ENCODE assay signal across 11 mouse cellular contexts in genomic region chr4:33337999-33338398, GRCm38 (mm10). TPM values are rescaled to one million over a fixed set of nuclear protein-coding genes. Genes with fewer than 3 reads are reported as not detected.
DNase-seq lines count a peak whose midpoint lies in the region; ATAC-seq lines count a peak whose summit lies in the region.
"Had no signal": no experiment of that assay in that cellular context is flagged by ENCODE, and none has a peak within 500 bp of the region (broad histone marks: within the 10 kb centered on the region; RNA-seq: fewer than 3 reads in every experiment).

No protein-coding gene starts in this region.

- WGBS in neural tube, embryonic 15.5 days: 85% methylated on average over 1 of the region's 1 CpGs

- H3K9ac ChIP-seq in neural tube, embryonic 15.5 days (replicated peaks): no peak overlapping the region
- H3K9ac ChIP-seq: forebrain, embryonic 12.5 days; limb, embryonic 12.5 days had no signal

- no peaks in the 10 kb centered on the region for H3K4me1 ChIP-seq in neural tube, embryonic 15.5 days
- H3K4me1 ChIP-seq: forebrain, embryonic 12.5 days; limb, embryonic 12.5 days had no signal

- H3K27ac ChIP-seq in neural tube, embryonic 15.5 days (replicated peaks): no peak overlapping the region
- H3K27ac ChIP-seq: forebrain, embryonic 12.5 days; kidney, postnatal 0 days; limb, embryonic 12.5 days had no signal

- no peaks in the 10 kb centered on the region for H3K27me3 ChIP-seq in neural tube, embryonic 15.5 days (replicated peaks)
- H3K27me3 ChIP-seq: forebrain, embryonic 12.5 days; limb, embryonic 12.5 days had no signal

- H3K4me3 ChIP-seq in neural tube, embryonic 15.5 days (replicated peaks): no peak overlapping the region
- H3K4me3 ChIP-seq: forebrain, embryonic 12.5 days; limb, embryonic 12.5 days had no signal

- no peak overlapping the region for H3K4me2 ChIP-seq in neural tube, embryonic 15.5 days
- H3K4me2 ChIP-seq: forebrain, embryonic 12.5 days; limb, embryonic 12.5 days had no signal

- intact Hi-C loops in gastrocnemius, postnatal 14 days (cut with DNase I; ENCODE audit: low total_unique reads): no loop called here

- no peaks in the 10 kb centered on the region for H3K9me3 ChIP-seq in neural tube, embryonic 15.5 days (replicated peaks)
- H3K9me3 ChIP-seq: forebrain, embryonic 12.5 days; limb, embryonic 12.5 days had no signal

- H3K36me3 ChIP-seq in neural tube, embryonic 15.5 days: peaks cover 44% of the 10 kb centered on the region

- ATAC-seq in hematopoietic stem cell, adult 5-6 weeks (replicated peaks in 1 of 2; ENCODE audit: insufficient read depth in 1 of 2, low FRiP score in 2 of 2, low TSS enrichment in 1 of 2, low read depth in 1 of 2, poor library complexity in 2 of 2, severe bottlenecking in 2 of 2): peak; percentile 45 to 49
- no peak for ATAC-seq in neural tube, embryonic 15.5 days (ENCODE audit: low FRiP score)

- peak; percentile 35 for DNase-seq in spleen, adult 12 weeks (ENCODE audit: low spot score)
- DNase-seq in spleen, postnatal 36 days (ENCODE audit: low spot score in 2 of 2): no peak
- DNase-seq in adrenal gland, postnatal 25 days: peak; percentile 23
- no peak for DNase-seq in right cerebral cortex, adult 18-20 months
- DNase-seq in gastrocnemius, postnatal 14 days: no peak
- DNase-seq: heart, postnatal 10 days had no signal

RNA-seq across cellular contexts. Expression of gene Rngtt, which starts 27.9 kb away (rescaled TPM):
- 29.7 and 35.1 TPM in 2 replicates for total RNA-seq in adrenal gland, postnatal 25 days (2021)
- total RNA-seq in hematopoietic stem cell, adult 5-6 weeks (2017): 44.5 and 54.0 TPM in 2 replicates
- 1 to 10 TPM; 7.8 to 9.6 TPM for total RNA-seq in gastrocnemius, postnatal 14 days (2021)
- 20.0 and 21.2 TPM in 2 replicates for polyA plus RNA-seq in neural tube, embryonic 15.5 days (2015; fragmentation: Nextera tagmentation; extraction: Ambion mirVana)

RNA-seq across cellular contexts. Expression of gene Pnrc1, which starts 48.0 kb away (rescaled TPM):
- 166 and 180 TPM in 2 replicates for total RNA-seq in adrenal gland, postnatal 25 days (2021)
- 345 and 386 TPM in 2 replicates for total RNA-seq in hematopoietic stem cell, adult 5-6 weeks (2017)
- total RNA-seq in gastrocnemius, postnatal 14 days (2021): 100 to 1,000 TPM in 1 of 2 experiments, 10 to 100 TPM in 1; 86.4 to 125 TPM
- 46.1 and 59.1 TPM in 2 replicates for polyA plus RNA-seq in neural tube, embryonic 15.5 days (2015; fragmentation: Nextera tagmentation; extraction: Ambion mirVana)

Comparison
In these comparisons a context has a peak if more than half of its experiments do, and no peak if none do; other contexts are left out.
1. DNase-seq: peak in spleen, adult 12 weeks (single experiment) and adrenal gland, postnatal 25 days (single experiment); none in spleen, postnatal 36 days (0 of 2), right cerebral cortex, adult 18-20 months (single experiment) and gastrocnemius, postnatal 14 days (single experiment).